Mouse (Mus musculus): ENCODE data around the gene Inpp5f.
"Not testable (repeated sequence)": the region's sequence is repeated elsewhere in the genome, so short reads cannot be mapped to it uniquely, and the experiment has no call there.

Gene Inpp5f

DNA sequence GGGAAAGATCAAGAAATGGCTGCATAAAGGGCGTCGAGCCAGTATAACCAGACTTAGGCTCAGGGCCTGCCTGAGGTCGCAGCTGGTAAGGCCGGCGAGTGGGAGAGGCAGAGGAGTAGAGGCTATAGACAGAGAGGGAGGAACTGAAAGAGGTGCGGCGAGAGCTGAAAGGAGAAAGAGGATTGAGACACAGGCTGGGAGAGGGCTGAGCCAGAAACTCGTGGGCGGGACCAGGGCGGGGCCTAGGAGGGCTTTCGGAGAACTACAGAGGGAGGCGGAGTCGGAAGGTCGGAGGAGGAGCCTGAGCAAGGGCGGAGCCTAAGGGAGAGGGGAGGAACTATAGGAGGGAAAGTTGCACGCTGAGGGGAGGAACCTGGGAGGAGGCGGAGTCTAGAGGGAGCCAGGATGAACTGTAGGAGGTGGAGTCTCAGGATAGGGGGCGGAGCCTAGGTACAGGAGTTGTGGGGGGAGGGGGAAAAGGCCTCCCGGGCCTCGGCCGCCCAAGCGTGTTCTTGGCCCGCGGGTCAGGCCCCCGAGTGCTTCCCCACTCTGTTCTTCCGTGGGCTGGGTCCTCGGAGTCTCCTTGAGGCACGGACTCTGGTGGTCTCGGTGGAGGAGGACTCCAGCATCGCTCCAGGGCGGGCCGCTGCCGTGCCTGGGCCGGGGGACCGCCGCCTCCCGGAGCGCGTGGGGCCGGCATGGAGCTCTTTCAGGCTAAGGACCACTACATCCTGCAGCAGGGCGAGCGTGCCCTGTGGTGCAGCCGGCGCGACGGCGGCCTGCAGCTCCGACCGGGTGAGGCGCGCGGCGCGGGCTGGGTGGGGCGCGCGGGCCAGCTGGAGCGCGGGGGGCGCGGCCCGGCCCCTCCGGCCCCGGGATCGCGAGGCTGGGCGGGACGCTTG lies at the start of gene Inpp5f:
Inpp5f (plus strand) TSS at position 432 of the 902 bp plus-strand sequence.
- peak; percentile 97 for DNase-seq (ENCODE audit: low spot score)

DNA sequence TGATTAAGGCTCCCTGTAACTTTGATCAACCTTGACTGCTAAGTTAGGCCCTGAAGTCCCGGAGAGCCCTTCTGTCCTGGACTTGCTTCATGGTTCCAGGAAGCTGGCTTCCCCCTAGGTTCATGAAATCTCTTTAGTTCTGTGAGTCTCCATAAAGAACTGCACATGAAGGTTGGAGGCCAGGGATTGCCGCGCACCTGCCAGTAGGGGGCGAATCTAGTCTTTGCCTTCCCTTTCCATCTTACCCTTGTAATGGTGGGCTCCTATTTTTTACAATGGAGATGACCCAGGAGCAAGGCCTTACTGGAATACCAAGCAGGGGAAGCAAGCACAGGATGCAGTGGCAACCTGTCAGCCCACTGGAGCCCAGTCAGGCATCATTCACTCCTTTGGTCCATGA lies 47.8 kb upstream of the Inpp5f start:
- no peak for DNase-seq (ENCODE audit: low spot score)

DNA sequence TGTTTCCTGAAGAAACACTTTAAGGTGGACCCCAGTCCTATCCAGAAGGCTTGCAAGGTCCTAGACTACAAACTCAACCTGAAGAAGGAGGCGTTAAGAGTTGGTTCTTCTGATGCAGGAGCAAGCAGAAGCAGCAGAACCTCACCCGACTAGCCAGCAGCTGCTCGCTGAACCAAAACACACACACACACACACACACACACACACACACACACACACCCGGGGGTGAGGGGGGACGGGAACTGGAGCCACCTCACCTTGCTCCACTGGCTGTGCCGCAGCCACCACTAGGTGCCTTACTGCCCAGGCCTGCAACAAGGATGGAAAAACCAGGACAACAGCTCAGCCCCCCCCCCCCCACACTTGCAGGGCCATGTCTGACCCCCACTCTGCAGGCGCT lies 44.8 kb upstream of the Inpp5f start:
- no peak for DNase-seq (ENCODE audit: low spot score)

DNA sequence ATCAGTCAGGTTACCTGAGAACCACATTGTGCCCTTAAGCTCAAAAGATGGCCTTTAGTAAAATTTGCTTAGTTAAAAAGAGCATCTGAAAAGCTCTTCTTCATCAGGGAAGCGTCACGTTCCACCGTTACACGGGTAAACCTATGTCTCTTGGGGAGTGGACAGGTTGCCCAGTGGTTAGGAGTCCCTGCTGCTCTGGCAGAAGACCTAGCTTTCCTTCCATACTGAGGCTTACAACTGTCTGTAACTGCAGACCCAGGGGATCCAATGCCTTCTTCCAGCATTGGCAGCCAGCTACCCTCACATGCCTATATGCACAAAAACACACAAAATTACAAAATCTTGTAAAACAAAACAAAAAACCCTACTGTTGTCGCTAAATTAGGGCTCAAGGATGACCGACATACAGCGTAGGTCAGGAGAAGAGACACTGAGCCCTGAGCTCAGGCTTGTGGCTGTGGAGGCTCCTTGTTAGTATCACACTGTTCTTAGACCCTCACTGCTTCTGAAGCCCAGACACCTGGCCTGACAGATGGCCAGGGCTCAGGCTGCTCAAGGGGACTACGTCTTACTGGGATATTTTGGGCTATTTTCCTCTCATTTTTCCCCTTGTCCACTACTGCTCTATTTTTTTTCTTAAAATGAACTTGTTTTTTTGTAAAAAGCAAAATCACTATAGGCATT lies 43.4 kb upstream of the Inpp5f start:
- DNase-seq (ENCODE audit: low spot score) = no peak

DNA sequence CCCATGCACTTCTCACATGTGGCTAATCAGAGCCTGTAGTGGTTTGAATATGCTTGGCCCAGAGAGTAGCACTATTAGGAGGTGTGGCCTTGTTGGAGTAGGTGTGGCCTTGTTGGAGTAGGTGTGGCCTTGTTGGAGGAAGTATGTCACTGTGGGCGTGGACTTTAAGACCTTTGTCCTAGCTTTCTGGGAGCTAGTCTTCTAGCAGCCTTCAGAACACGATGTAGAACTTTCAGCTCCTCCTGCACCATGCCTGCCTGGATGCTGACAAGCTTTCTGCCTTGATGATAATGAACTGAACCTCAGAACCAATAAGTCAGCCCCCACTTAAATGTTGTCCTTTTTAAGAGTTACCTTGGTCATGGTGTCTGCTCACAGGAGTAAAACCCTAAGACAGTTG lies 41.7 kb upstream of the Inpp5f start:
- not testable (repeated sequence) for DNase-seq (ENCODE audit: low spot score)

DNA sequence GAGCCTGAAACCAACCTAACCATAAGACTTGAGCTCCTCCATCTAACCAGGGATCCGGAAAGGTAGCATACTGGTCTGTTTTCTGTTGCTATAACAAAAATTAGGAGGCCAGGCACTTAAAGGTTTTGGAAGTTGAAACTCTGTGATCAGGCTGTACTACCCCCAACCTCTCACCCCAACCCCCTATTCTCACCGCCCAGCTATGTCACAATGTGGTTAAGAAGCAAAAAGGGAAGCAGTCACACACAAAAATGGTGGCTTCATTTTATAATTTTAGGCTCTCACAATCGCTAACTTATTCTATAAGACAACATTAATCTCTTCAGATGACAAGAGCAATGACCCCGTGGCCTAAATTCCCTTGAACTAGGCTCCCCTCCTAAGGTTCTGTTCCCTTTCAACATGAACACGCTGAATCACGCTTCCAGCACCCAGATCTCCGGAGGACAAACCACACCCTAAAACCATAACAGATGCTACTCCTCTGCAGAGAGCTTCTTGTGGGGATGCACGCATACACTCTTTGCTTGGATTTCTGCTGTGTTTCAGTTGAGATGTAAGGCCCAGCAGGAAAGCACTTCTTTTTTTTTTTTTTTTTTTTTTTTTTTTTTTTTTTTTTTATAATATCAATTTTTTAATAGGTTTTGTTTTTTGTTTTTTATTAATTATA lies 41.0 kb upstream of the Inpp5f start:
- DNase-seq (ENCODE audit: low spot score) = no peak

DNA sequence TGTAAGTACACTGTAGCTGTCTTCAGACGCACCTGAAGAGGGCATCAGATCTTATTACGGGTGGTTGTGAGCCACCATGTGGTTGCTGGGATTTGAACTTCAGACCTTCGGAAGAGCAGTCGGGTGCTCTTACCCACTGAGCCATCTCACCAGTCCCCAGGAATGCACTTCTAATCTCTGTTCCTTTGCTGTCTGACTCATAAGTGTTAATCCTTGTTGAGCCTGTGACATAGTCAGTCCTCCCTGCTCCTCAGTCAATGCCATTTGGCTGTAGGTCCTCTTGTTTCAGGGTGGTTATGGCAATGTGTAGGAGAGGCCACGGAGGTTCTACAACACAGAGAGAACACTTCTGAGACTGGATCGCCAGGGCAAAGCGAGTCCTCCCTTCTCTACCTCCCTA lies 40.5 kb upstream of the Inpp5f start:
- DNase-seq (ENCODE audit: low spot score) = not testable (repeated sequence)

DNA sequence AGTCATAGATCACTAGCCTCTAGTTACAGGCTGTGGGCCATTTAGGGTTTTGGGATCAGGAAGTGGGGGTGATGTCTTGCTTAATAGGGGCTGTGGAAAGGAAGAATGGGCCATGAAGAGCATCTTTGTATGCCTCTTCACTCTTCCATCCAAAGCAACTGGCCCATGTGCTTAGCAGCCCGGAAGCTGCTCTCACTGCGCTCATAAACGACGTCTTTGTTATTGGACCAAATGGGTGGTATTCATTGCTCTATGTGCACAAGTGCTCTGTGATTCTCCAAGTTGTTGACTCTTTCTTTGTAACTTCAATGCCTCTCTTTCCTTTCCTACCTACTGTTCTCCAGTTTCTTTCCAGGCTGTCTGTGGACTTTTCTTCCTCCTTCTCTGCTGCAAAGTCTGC lies 39.1 kb upstream of the Inpp5f start:
- no peak for DNase-seq (ENCODE audit: low spot score)

DNA sequence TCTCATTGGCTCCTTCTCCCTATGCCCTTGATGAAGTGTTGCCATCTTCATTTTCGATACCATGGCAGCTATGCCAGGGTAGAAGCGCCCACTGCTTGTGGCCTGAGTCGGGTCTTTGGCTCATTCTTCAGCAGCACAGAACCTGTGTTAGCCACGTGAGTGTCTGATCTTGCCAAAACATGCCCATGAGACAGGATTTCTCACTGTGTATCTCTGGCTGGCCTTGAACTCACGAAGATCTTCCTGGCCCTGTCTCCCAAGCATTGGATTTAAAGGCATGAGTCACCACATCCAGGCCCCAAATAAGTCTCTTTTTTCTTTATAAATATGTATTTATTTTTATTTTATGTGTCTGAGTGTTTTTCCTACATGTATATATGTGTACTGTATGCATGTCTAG lies 35.9 kb upstream of the Inpp5f start:
- no peak for DNase-seq (ENCODE audit: low spot score)

DNA sequence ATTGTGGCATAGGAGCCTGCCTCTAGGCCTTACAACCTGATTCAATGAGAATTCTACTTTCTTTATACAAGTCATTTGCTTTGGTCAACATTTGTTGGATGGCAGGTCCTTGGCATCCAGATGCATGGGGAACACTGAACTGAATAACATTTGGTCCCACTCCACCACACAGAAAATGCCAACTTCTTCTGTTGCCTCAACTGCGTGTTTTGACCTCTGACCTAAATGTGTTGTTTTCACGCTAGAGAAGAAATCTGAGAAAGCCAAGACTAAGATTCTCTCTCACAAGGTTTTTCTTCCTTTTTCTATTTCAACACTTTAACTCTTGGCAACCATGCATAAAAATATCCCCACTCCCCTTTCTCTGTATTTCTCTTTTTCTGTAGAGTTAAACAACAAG lies 35.3 kb upstream of the Inpp5f start:
- no peak for DNase-seq (ENCODE audit: low spot score)

DNA sequence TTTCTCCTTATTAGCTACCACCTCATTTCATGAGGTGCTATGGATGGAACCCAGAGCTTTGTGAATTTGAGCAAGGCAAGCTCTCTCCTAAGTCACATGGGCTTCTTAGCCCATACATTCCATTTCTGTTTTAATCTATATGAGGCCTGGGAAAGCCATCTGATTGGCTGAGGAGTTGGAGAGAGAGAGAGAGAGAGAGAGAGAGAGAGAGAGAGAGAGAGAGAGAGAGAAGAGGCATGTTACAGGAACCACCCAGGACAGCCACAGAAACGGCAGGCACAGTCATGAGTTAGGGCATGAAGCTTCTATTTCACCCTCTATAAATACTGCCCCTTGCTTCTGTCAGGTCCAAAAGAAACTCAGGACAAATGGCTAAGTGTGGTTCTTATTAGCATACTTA lies 33.5 kb upstream of the Inpp5f start:
- no peak for DNase-seq (ENCODE audit: low spot score)

DNA sequence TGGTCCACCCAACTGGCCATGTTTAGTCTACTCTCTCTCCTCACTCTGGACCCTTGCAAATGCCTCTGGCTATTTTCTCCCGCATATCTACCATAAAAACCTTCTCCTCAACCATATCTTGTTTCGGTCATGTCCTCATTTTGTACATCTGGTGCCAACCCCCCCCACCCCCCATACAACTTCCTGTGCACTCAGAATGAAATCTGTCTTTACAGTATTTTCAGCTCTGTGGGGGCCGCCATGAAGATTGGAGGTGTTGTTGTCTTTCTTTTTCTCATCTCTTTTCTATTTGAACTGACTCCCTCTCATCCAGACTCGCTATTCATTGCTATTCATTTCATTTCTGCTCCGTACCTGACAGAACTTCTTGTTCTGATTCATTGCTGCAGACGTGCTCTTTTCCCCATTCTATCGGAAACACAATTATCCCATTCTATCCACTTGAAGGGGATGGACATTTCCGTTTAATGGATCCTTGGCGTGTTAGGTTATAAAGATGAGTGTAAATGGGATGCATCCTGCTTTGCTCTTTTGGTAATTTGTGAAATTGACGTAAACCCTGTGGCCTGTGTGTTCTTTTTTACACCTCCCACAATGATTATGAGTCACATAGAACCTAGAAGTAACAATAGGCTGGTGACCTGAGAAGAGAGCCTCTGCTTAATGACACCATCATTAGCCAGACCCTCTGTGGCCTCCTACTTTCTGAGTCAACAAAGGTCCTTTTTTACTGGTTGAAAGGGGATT lies 32.8 kb upstream of the Inpp5f start:
- DNase-seq (ENCODE audit: low spot score) = no peak

DNA sequence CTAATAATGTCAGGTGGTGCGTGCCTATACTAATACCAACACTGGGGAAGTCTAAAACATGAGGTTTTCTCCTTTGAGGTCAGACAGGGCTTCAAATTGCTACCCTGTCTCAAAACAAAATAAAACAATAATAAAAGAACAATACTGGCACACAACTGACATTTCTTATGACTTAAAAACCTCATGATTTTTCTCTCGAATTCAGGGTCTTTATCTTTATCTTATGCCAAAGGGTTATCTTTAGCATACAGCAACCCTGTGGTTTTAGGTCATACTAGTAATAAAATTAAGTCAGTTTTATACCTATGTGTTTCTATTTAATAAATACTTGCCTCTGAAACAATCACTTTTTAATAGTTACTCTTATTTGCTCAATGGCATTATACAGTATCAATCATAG lies 31.7 kb upstream of the Inpp5f start:
- no peak for DNase-seq (ENCODE audit: low spot score)

DNA sequence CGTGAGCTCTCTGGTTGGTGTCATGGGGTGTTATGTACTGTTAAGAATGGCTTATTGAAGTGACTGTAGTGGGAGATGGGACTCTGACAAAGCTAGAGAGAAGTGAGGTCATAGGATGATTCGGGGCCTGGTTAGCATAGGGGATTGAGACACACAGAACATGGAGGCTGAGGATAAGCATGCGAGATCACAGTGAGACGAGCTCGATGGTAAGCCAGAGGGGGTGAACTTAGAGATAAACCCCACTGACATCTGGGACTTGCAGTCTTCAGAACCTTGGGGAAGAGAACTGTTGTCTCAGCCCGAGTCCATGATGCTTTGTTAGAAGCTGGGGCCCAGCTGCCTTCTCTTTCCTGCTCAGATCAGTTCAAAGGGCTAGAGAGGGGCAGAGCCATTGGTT lies 30.8 kb upstream of the Inpp5f start:
- DNase-seq (ENCODE audit: low spot score) = no peak

DNA sequence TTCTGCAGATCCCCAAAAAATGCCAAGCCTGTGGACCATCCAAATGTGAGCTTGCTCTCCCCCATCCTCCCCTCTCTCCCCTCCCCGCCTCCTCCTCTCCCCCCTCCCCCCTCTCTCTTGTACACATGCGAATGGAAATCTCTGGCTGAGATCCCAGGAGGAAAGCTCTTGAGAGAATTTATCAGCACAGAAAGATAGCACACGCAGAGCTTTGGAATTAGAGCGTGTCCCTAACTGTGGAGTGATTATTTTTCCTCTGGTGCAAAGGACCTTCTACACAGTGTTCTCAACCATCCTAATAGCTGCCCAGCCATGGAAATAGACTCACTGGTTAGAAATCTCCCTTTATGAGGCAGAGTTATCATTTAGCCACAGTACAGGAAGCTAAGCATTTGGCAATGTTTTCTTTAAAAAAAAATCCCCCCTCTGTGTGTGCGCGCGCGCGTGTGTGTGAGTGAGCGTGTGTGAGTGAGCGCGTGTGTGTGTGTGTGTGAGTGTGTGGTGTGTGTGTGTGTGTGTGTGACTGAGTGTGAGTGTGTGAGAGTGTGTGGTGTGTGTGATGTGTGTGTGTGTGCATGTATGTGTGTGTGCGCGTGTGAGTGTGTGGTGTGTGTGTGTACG lies 29.2 kb upstream of the Inpp5f start:
- DNase-seq (ENCODE audit: low spot score) = no peak

DNA sequence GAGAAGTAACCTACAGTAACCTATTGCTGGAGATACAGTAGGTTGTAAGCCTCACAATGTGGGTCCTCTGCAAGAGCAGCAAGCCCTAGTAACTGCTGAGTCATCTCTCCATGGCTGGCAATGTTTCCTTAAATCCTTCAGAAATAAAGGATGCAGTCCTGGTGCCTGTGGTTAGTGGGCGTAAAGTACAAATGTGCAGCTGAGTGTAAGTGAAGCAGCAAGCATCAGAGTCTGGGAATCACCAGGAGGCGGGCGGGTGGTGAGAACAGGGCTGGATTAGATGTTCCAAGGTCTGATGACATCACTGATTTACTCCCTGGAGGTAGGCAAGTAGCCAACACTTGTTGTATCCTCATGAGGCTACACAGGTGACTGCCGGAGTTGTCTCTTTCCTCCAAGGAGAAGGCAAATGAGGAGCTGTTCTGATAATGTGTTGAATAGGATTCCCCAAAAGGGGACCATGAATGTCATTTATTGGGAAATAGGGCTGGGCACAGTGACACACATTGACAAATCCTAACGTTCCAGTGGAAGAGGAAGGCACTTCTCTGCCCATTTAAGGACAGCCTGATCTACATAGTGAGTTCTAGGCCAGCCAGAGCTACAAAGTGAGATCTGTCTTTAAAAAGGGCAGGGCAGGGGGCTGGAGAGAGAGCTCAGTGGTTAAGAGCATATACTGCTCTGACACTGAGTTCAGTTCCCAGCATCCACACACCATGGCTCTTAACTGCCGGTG lies 27.7 kb upstream of the Inpp5f start:
- peak; percentile 78 for DNase-seq (ENCODE audit: low spot score)

DNA sequence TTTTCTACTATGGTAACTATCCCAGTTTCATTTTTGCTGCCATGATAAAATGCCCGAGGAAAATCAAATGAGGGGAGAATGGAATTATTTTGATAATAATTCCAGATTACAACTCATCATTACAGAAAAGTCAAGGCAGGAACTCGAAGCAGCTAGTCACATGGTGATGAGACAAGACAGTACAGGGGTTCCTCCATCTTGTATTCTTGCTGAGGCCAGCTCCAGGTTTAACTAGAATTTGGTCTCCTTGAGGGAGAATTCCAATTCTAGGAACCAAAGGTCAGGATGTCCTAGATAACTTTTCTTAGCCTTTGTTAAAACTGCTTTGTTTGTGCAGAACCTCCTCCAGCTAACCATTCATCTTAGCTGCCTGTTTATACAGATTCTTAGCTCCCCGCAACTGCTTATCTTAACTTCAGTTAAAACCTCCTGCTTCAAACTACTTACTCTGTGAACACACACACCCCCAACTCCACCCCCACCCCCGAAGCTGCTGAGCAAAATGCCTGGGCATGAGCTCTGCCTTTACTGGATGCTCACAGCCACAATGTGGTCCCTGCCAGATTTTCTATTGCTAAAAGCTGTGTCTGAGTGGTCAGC lies 23.7 kb upstream of the Inpp5f start:
- no peak for DNase-seq (ENCODE audit: low spot score)

DNA sequence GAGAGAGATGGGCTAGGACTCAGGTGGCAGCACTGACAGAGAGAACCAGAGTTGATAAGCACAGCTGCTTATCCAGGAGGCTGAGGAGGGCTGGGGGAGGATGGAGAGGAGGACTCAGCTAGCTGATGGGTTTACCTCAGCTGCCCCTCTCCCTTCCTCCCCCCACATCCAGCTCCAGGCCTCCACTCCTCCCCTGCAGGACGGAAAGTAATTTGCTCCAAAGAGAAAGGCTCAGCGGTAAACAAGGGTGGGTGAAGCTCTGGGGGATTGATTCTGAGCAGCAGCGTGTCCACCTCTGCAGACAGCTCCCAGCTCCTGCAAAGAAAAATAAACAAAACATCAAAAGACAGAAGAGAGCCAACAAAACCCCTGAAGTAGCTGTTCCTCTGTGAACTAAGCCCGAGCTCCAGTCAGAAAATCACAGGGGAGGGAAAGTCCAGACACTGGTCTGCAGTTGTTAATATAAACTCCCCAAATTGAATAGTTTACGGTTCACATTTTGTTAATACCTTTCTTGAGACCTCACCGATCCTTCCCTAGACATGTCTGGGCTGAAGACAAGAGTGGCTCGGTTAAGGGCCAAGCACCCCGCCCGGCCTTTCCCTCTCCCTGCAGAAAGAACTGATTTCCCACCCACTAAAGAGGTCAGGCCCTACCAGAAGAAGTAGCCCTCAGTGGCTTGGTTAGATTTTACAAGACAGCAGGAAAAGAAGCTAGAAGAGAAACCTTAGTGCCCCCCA lies 19.6 kb upstream of the Inpp5f start:
- no peak for DNase-seq (ENCODE audit: low spot score)

DNA sequence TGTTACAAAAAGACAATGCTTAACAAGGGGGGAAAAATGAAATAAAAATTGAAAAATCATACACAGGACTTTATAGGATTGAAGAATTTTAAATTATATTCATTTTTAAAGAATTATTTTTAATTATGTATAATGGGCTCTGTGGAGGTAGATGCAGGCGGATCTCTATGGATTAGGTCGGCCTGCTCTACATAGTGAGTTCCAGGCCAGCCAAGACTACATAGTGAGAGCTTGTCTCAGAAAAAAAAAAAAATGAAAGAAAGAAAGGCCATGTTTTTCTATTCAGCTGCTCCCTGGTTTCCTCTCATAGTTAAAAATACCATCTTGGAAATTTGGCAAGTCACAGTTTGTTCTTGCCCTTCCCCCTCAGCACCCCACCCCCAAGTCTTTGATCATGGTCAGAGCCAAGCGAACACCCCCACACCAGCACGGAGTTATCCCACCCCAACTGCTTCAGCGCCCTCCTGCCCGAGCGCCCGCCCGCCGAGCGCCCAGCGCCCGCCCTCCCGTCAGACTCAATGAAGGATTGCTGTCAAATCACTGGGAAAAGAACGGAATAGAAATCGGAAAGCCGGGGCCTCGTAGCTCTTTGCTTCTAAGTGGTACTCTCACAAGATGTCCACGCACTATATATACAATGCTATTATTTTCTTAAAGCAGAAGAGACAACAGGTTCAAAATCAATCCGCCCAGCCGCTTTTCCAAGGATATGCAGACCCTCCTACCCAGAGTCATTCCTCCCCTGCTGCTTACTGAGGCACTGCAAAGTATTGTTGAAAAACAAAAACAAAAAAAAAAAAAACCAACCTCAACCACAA lies 18.8 kb upstream of the Inpp5f start:
- DNase-seq (ENCODE audit: low spot score) = no peak

Data from left cerebral cortex, adult 11 months (tissue).